24 mouse cellular contexts compared by ENCODE assay signal in the genomic region with DNA sequence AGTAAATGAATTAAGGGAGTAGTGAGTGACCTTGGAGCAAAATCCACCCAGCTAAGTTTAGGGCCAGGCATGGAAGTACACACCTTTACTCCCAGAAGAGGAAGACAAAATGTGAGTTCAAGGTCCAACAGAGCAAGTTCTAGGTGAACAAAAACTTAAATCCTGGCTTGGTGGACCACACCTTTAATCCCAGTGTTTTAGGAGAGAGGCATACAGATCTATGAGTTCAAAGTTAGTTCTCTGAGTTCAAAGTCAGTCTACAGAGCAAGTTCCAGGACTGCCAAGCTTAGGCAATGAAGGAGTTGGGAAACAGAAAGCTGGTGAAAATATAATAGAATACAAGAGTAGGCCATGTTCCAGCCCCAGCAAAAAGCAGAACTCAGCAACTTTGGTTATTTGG. TPM values are rescaled to one million over a fixed set of nuclear protein-coding genes. Genes with fewer than 3 reads are reported as not detected.
A peak's percentile ranks its signal among the peaks of the same experiment; 100 is the strongest.
DNase-seq lines count a peak whose midpoint lies in the region; ATAC-seq and TF ChIP-seq lines count a peak whose summit lies in the region.
"Had no signal": no experiment of that assay in that cellular context is flagged by ENCODE, and none has a peak within 500 bp of the region (broad histone marks: within the 10 kb centered on the region; RNA-seq: fewer than 3 reads in every experiment).

No protein-coding gene starts in this region.

- no peak overlapping the region for H3K9ac ChIP-seq in kidney, embryonic 16.5 days (replicated peaks; ENCODE audit: low read length)
- no peak overlapping the region for H3K9ac ChIP-seq in liver, postnatal 0 days (replicated peaks)
- no peak overlapping the region for H3K9ac ChIP-seq in intestine, embryonic 16.5 days (ENCODE audit: low read depth, low read length)
- H3K9ac ChIP-seq: kidney, embryonic 15.5 days; limb, embryonic 12.5 days; liver, embryonic 15.5 days had no signal

- H3K4me1 ChIP-seq in kidney, adult 2 months (ENCODE audit: control insufficient read depth, insufficient read depth, low read length), result no peaks in the 10 kb centered on the region; the same call in 1 of the 2 replicates
- H3K4me1 ChIP-seq in kidney, embryonic 16.5 days (ENCODE audit: insufficient read depth, low read length), result no peaks in the 10 kb centered on the region
- H3K4me1 ChIP-seq in liver, postnatal 0 days (ENCODE audit: insufficient read depth), result no peaks in the 10 kb centered on the region
- no peaks in the 10 kb centered on the region for H3K4me1 ChIP-seq in intestine, embryonic 16.5 days (ENCODE audit: control insufficient read depth, insufficient read depth, low read length)
- H3K4me1 ChIP-seq: forebrain, embryonic 10.5 days; hindbrain, embryonic 10.5 days; kidney, embryonic 15.5 days; limb, embryonic 12.5 days had no signal

- H3K9me3 ChIP-seq in kidney, embryonic 16.5 days (ENCODE audit: low read length), result no peaks in the 10 kb centered on the region
- no peaks in the 10 kb centered on the region for H3K9me3 ChIP-seq in liver, postnatal 0 days (ENCODE audit: low read length)
- H3K9me3 ChIP-seq in intestine, embryonic 16.5 days (ENCODE audit: control insufficient read depth, low read length), result no peaks in the 10 kb centered on the region
- H3K9me3 ChIP-seq: forebrain, embryonic 10.5 days; hindbrain, embryonic 10.5 days; kidney, embryonic 15.5 days; limb, embryonic 12.5 days; liver, embryonic 15.5 days had no signal

- H3K27ac ChIP-seq in kidney, adult 2 months (ENCODE audit: insufficient read depth, low read depth, low read length), result peak overlapping the region; percentile 64; the same call in 1 of the 2 replicates
- no peak overlapping the region for H3K27ac ChIP-seq in kidney, embryonic 16.5 days (ENCODE audit: low read length)
- peak overlapping the region; percentile 24; the same call in 1 of the 2 replicates for H3K27ac ChIP-seq in liver, postnatal 0 days (ENCODE audit: low read depth)
- H3K27ac ChIP-seq in intestine, embryonic 16.5 days (ENCODE audit: low read length), result no peak overlapping the region
- H3K27ac ChIP-seq: forebrain, embryonic 10.5 days; hindbrain, embryonic 10.5 days; hindbrain, postnatal 0 days; kidney, embryonic 15.5 days; limb, embryonic 12.5 days had no signal

- DNase-seq in kidney, adult 2 months, result peak; percentile 69
- no peak for DNase-seq in liver, postnatal 0 days
- no peak for DNase-seq in liver
- DNase-seq in cerebellum, adult 9-11 months, result no peak
- no peak for DNase-seq in left cerebral cortex, adult 8-10 months (ENCODE audit: low spot score in 2 of 2)
- DNase-seq: cerebellum, adult 11-12 months; cerebellum, postnatal 14 days; gastrocnemius, postnatal 14 days; layer of hippocampus, postnatal 36 days; lung, postnatal 14 days; right cerebral cortex, adult 18-20 months; right cerebral cortex, postnatal 4 days; thymus, postnatal 14 days had no signal

- no peak for ATAC-seq in kidney, embryonic 16.5 days (ENCODE audit: low FRiP score, low TSS enrichment)
- ATAC-seq in liver, postnatal 0 days, result peak; percentile 81
- peak; percentile 56; the same call in 1 of the 2 replicates for ATAC-seq in intestine, embryonic 16.5 days
- ATAC-seq: forebrain, embryonic 16.5 days; hindbrain, postnatal 0 days had no signal

- no peak overlapping the region for H3K4me2 ChIP-seq in kidney, embryonic 16.5 days (replicated peaks; ENCODE audit: low read depth, low read length)
- no peak overlapping the region for H3K4me2 ChIP-seq in liver, postnatal 0 days (ENCODE audit: low read depth, low read length)
- H3K4me2 ChIP-seq in intestine, embryonic 16.5 days (ENCODE audit: low read depth, low read length), result no peak overlapping the region
- H3K4me2 ChIP-seq: heart, embryonic 11.5 days; kidney, embryonic 15.5 days; limb, embryonic 12.5 days; liver, embryonic 15.5 days; midbrain, embryonic 11.5 days had no signal

- peaks cover 21% of the 10 kb centered on the region for H3K36me3 ChIP-seq in kidney, adult 2 months (ENCODE audit: control insufficient read depth, insufficient read depth, low read length)
- peaks cover 60% of the 10 kb centered on the region for H3K36me3 ChIP-seq in kidney, embryonic 16.5 days (ENCODE audit: insufficient read depth, low read length)
- H3K36me3 ChIP-seq in liver, postnatal 0 days (replicated peaks; ENCODE audit: insufficient read depth, low read length), result peaks cover 60% of the 10 kb centered on the region
- peaks cover 42% of the 10 kb centered on the region for H3K36me3 ChIP-seq in intestine, embryonic 16.5 days (ENCODE audit: control insufficient read depth, insufficient read depth, low read length)

- TF ChIP-seq POLR2A in kidney, adult 2 months (IDR thresholded peaks at IDR 0.05; ENCODE audit: low read depth, low read length), result no peak

- no peak for TF ChIP-seq CTCF in kidney, adult 2 months (conservative IDR thresholded peaks at IDR 0.05; ENCODE audit: insufficient read depth, insufficient read length, low read depth, low read length)
- no peak for TF ChIP-seq CTCF in liver, postnatal 0 days (IDR thresholded peaks at IDR 0.05; ENCODE audit: low read depth)

- no peak for TF ChIP-seq EP300 in liver, postnatal 0 days (IDR thresholded peaks at IDR 0.05; ENCODE audit: low read depth)

- no peak overlapping the region for H3K4me3 ChIP-seq in kidney, adult 2 months (ENCODE audit: insufficient read depth, low read depth, low read length)
- no peak overlapping the region for H3K4me3 ChIP-seq in kidney, embryonic 16.5 days (ENCODE audit: low read length)
- H3K4me3 ChIP-seq in liver, postnatal 0 days (ENCODE audit: low read depth, low read length), result no peak overlapping the region
- no peak overlapping the region for H3K4me3 ChIP-seq in intestine, embryonic 16.5 days (ENCODE audit: low read length)
- H3K4me3 ChIP-seq: forebrain, embryonic 10.5 days; hindbrain, embryonic 10.5 days; kidney, embryonic 15.5 days; limb, embryonic 12.5 days; liver, embryonic 15.5 days had no signal

- no peaks in the 10 kb centered on the region for H3K27me3 ChIP-seq in kidney, adult 2 months (replicated peaks; ENCODE audit: control insufficient read depth, insufficient read depth, low read length)
- H3K27me3 ChIP-seq in kidney, embryonic 16.5 days (ENCODE audit: insufficient read depth, low read length), result no peaks in the 10 kb centered on the region
- no peaks in the 10 kb centered on the region for H3K27me3 ChIP-seq in liver, postnatal 0 days (ENCODE audit: insufficient read depth, low read length)
- no peaks in the 10 kb centered on the region for H3K27me3 ChIP-seq in intestine, embryonic 16.5 days (replicated peaks; ENCODE audit: control insufficient read depth, insufficient read depth, low read length)
- H3K27me3 ChIP-seq: kidney, embryonic 15.5 days; limb, embryonic 12.5 days; liver, embryonic 15.5 days had no signal

RNA-seq across cellular contexts. Expression of gene Cox18, which starts 23.7 kb away (rescaled TPM):
- 19.0 and 21.3 TPM in 2 replicates for polyA plus RNA-seq in kidney, adult 2 months (2012; rRNA removed)
- 29.8 and 33.4 TPM in 2 replicates for polyA plus RNA-seq in kidney, embryonic 16.5 days (2015; fragmentation: Nextera tagmentation; extraction: Ambion mirVana)
- polyA plus RNA-seq in liver, postnatal 0 days (2015; fragmentation: Nextera tagmentation; extraction: Ambion mirVana), result 12.1 and 13.2 TPM in 2 replicates
- 26.7 and 26.8 TPM in 2 replicates for polyA plus RNA-seq in intestine, embryonic 16.5 days (2015; fragmentation: Nextera tagmentation; extraction: Ambion mirVana)
- 10 to 100 TPM; 18.7 to 25.3 (median 22.9) TPM for total RNA-seq in left cerebral cortex, adult 8-10 months (2022)

Comparison
In these comparisons a context has a peak if more than half of its experiments do, and no peak if none do; other contexts are left out.
1. H3K27ac ChIP-seq: peak in kidney, adult 2 months (single experiment) and liver, postnatal 0 days (single experiment); none in kidney, embryonic 16.5 days (single experiment) and intestine, embryonic 16.5 days (single experiment).